Mouse (Mus musculus) hindbrain, embryonic 15.5 days (tissue): ENCODE results near the gene Fbxw11. TPM values are rescaled to one million over a fixed set of nuclear protein-coding genes. Genes with fewer than 3 reads are reported as not detected.
A peak's percentile ranks its signal among the peaks of the same experiment; 100 is the strongest.
"Not testable (repeated sequence)": the region's sequence is repeated elsewhere in the genome, so short reads cannot be mapped to it uniquely, and the experiment has no call there.

ENCODE experiments used
- ATAC-seq: fragments of 200-750 bp; cut with Nextera tagmentation; 2 replicates; pipeline ENCODE4 v1.8.0; 2017; ENCODE audit warnings: low read depth, moderate number of reproducible peaks, moderate TSS enrichment; ENCODE audit not compliant: low FRiP score
- H3K27ac ChIP-seq: fragments of 300-500 bp; sonication (generic); replicated peaks from 2 replicates; pipeline ENCODE4 v1.5.1; 2015; ENCODE audit warnings: mild to moderate bottlenecking, inconsistent platforms
- H3K27me3 ChIP-seq: fragments of 300-500 bp; sonication (generic); 2 replicates; pipeline ENCODE4 v1.6.1; 2015; ENCODE audit warnings: control low read depth, inconsistent platforms
- H3K36me3 ChIP-seq: fragments of 300-500 bp; sonication (generic); 2 replicates; pipeline ENCODE4 v1.6.1; 2015; ENCODE audit warnings: control low read depth, inconsistent platforms
- H3K4me1 ChIP-seq: fragments of 300-500 bp; sonication (generic); replicated peaks from 2 replicates; pipeline ENCODE4 v1.6.1; 2015; ENCODE audit warnings: control low read depth, inconsistent platforms
- H3K4me2 ChIP-seq: fragments of 300-500 bp; sonication (generic); 2 replicates; pipeline ENCODE4 v1.6.1; 2015; ENCODE audit warnings: moderate library complexity, mild to moderate bottlenecking, inconsistent platforms
- H3K4me3 ChIP-seq: fragments of 300-500 bp; sonication (generic); 2 replicates; pipeline ENCODE4 v1.5.1; 2015; ENCODE audit warnings: mild to moderate bottlenecking, inconsistent platforms
- H3K9ac ChIP-seq: fragments of 300-500 bp; sonication (generic); 2 replicates; pipeline ENCODE4 v1.6.1; 2015; ENCODE audit warnings: inconsistent platforms
- H3K9me3 ChIP-seq: fragments of 300-500 bp; sonication (generic); 2 replicates; pipeline ENCODE4 v1.6.1; 2016; ENCODE audit warnings: control low read depth, inconsistent platforms
- WGBS: fragments of 180-500 bp; shearing (Covaris S2); methylation state at CpG from one replicate; pipeline ENCODE4 v1.1.7; 2015; 5-methylcytosine and 5-hydroxymethylcytosine counted together
- polyA plus RNA-seq: library from polyadenylated mRNA; unstranded; fragments of >200 nt; fragmentation: Nextera tagmentation; extraction: Ambion mirVana; gene quantifications from 2 replicates; pipeline ENCODE4 v1.2.1, GENCODE M21; 2015

The Fbxw11 gene
- polyA plus RNA-seq, 1 experiment from 2014 or later = 117 TPM

DNA sequence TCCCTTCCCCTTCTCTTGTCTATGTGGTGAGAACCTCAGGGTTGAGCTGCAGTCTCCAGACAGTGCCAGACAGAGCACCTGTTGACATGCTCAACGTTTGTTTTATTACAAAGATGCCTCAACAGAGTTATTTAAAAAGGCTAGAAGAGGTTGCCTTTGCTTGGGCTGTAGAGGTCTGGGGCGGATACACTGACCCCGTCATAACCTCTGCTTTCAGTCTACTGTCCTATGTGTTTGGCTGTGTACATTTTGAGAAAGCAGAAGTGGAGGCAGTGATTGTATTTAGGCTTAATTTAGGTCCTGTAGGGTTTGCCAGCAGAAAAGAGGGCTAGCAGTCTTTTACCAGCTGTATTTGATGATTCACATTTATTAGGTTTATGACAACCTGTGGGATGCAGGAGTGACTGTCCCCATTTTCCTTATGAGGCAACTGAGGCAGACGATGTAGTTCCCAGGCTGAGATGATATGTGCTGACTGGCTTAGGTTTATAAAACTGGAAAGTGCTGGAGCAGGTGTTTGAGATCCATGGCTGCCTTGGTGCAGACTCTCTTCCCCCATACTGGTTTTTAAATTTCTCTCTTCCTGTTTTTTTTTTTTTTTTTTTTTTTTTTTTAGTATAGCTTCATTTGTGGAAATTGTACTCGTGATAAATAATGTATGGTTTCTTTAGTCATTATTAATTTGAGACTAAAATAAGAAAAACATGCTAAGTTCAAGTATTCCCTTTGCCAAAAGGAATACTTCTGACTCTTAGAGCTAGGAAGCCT, 40.0 kb downstream of the Fbxw11 start:
- no peak for ATAC-seq
- H3K36me3 ChIP-seq = no peaks in the 10 kb centered on the region
- no peak overlapping the region for H3K27ac ChIP-seq
- no peak overlapping the region for H3K4me2 ChIP-seq
- H3K27me3 ChIP-seq = no peaks in the 10 kb centered on the region
- no peaks in the 10 kb centered on the region for H3K9me3 ChIP-seq
- no peak overlapping the region for H3K9ac ChIP-seq
- WGBS = 85% methylated on average over 5 of the region's 5 CpGs
- H3K4me3 ChIP-seq = no peak overlapping the region
- peaks cover 38% of the 10 kb centered on the region for H3K4me1 ChIP-seq

GRCm38 (mm10) chr11:32684690-32685254, 42.2 kb downstream of the Fbxw11 start:
- ATAC-seq = no peak
- 75% methylated on average over 3 of the region's 3 CpGs for WGBS

GRCm38 (mm10) chr11:32688245-32688855, 45.8 kb downstream of the Fbxw11 start:
- H3K27ac ChIP-seq = no peak overlapping the region
- no peak overlapping the region for H3K9ac ChIP-seq
- no peak overlapping the region for H3K4me3 ChIP-seq
- H3K27me3 ChIP-seq = no peaks in the 10 kb centered on the region
- no peaks in the 10 kb centered on the region for H3K9me3 ChIP-seq
- no peaks in the 10 kb centered on the region for H3K36me3 ChIP-seq
- peaks cover 18% of the 10 kb centered on the region; the same call in 1 of the 2 replicates for H3K4me1 ChIP-seq
- WGBS = 92% methylated on average over 2 of the region's 2 CpGs
- ATAC-seq = no peak
- no peak overlapping the region for H3K4me2 ChIP-seq

More at GRCm38 (mm10) chr11:32684690-32685254, 42.2 kb downstream of the Fbxw11 start:
- H3K4me1 ChIP-seq = peaks cover 32% of the 10 kb centered on the region
- no peak overlapping the region for H3K9ac ChIP-seq
- H3K27ac ChIP-seq = no peak overlapping the region
- no peaks in the 10 kb centered on the region for H3K9me3 ChIP-seq
- no peaks in the 10 kb centered on the region for H3K27me3 ChIP-seq
- no peaks in the 10 kb centered on the region for H3K36me3 ChIP-seq
- H3K4me3 ChIP-seq = no peak overlapping the region
- no peak overlapping the region for H3K4me2 ChIP-seq

DNA sequence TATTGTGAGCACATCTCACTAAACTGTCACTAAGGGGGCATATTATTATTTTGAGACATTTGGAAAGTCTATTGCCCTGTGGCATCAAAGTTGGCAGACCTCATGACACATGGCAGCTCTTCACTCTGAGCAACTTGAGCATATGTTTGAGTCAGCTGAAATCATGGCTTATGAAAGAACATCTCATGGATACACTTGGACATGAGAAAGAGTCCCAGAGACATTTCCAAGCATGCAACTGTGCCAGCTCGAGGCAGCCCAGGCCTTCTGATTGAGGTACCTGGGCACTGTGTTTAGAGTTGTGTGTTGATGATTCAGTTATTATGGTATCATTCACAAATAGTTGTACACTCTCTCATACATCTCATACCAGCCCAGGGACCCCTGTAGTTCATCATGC, 47.0 kb downstream of the Fbxw11 start:
- no peaks in the 10 kb centered on the region for H3K9me3 ChIP-seq
- H3K27ac ChIP-seq = no peak overlapping the region
- no peak overlapping the region for H3K9ac ChIP-seq
- WGBS = 97% methylated on average over 1 of the region's 1 CpGs
- peaks cover 18% of the 10 kb centered on the region; the same call in 1 of the 2 replicates for H3K4me1 ChIP-seq
- ATAC-seq = no peak
- H3K36me3 ChIP-seq = no peaks in the 10 kb centered on the region
- no peak overlapping the region for H3K4me3 ChIP-seq
- H3K4me2 ChIP-seq = no peak overlapping the region
- H3K27me3 ChIP-seq = no peaks in the 10 kb centered on the region

GRCm38 (mm10) chr11:32692834-32693233, 50.3 kb downstream of the Fbxw11 start:
- Histone ChIP-seq H3K27me3 (no peaks in the 10 kb centered on the region), H3K27ac (no peak overlapping the region), H3K4me1 (peaks cover 24% of the 10 kb centered on the region), H3K36me3 (no peaks in the 10 kb centered on the region), H3K4me2 (no peak overlapping the region), H3K9me3 (no peaks in the 10 kb centered on the region), H3K9ac (no peak overlapping the region), H3K4me3 (no peak overlapping the region)
- ATAC-seq = no peak
- 95% methylated on average over 1 of the region's 1 CpGs for WGBS

- Histone ChIP-seq H3K27ac (no peak overlapping the region), H3K27me3 (no peaks in the 10 kb centered on the region), H3K4me2 (no peak overlapping the region), H3K4me3 (no peak overlapping the region), H3K9me3 (no peaks in the 10 kb centered on the region), H3K4me1 (peaks cover 24% of the 10 kb centered on the region), H3K36me3 (no peaks in the 10 kb centered on the region), H3K9ac (no peak overlapping the region)
- peak; percentile 60 for ATAC-seq
- WGBS = 59% methylated on average over 7 of the region's 7 CpGs
Observed at GRCm38 (mm10) chr11:32693431-32694141, 51.1 kb downstream of the Fbxw11 start.

DNA sequence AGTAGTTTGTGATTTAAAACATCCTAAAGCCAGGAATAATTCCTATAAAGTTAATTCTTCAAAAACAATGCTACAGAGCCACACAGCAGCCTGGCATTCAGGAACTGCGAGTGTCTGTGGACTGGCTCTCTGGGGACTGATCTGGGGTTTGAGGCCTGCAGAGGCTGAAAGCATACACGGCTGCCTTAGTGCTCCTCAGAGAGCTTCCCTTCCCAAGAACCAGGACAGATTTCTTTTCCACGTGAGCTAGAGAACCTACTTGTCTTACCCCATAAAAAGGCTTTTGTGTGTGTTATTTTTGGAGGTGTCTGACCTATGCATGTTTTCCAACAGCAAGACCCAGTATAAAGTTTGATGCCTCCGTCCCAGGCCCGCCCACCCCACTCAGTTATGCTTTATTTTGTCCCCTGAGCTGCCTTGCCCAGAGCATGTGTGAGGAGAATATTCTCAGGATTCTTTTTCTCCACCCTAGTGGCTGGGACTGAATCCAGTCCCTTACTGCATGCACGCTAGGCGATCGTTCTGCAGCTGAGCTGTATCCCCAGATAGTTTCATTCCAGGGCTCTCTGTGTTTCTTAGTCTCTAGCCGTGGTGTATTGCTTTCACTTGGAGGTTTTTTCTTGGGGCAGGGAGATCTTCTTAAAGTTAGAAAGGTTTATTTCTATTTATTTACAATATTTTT, 51.9 kb downstream of the Fbxw11 start:
- H3K27ac ChIP-seq, H3K4me3 ChIP-seq, H3K9me3 ChIP-seq, H3K36me3 ChIP-seq, H3K9ac ChIP-seq, ATAC-seq, H3K4me2 ChIP-seq, H3K27me3 ChIP-seq: not testable (repeated sequence)
- 45% methylated on average over 9 of the region's 9 CpGs for WGBS
- peaks cover 24% of the 10 kb centered on the region for H3K4me1 ChIP-seq

DNA sequence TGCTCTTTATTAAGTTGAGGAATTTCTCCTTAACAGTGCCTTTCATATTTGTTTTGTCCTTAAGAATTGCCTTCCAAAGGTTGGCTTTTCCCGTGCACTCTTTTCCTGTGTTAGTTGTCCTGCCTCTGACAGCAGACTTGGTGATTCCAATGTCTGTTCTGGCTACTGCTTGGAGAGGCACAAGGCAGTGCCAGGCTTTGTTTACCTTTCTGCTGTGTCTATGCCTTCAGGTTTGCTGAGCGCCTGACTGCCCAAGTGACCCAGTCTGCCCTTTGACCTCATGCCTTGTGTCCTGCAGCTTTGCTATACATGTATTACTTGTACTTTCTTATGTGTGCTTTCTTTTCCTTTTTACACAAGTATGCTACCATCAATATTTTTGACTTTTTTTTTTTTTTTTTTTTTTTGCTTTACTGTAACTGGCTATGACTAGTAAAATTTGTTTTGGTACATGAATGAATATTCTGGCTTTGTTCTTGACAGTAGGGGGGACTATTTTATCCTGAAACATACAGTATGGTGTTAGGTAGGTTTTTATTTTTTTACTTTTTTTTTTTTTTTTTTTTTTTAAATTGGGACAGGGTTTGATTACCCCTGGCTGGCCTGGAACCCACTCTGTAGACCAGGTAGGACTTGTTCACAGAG, 54.0 kb downstream of the Fbxw11 start:
- Histone ChIP-seq H3K27ac (no peak overlapping the region), H3K36me3 (no peaks in the 10 kb centered on the region), H3K27me3 (no peaks in the 10 kb centered on the region), H3K4me1 (peaks cover 27% of the 10 kb centered on the region), H3K4me3 (no peak overlapping the region), H3K9me3 (no peaks in the 10 kb centered on the region), H3K9ac (no peak overlapping the region), H3K4me2 (no peak overlapping the region)
- ATAC-seq = no peak
- 50% methylated on average over 2 of the region's 2 CpGs for WGBS

- H3K27ac ChIP-seq = no peak overlapping the region
- H3K27me3 ChIP-seq = no peaks in the 10 kb centered on the region
- no peaks in the 10 kb centered on the region for H3K9me3 ChIP-seq
- no peak overlapping the region for H3K4me2 ChIP-seq
- no peak for ATAC-seq
- H3K4me3 ChIP-seq = no peak overlapping the region
- H3K9ac ChIP-seq = no peak overlapping the region
- no peaks in the 10 kb centered on the region for H3K36me3 ChIP-seq
- WGBS = 76% methylated on average over 3 of the region's 3 CpGs
- peaks cover 29% of the 10 kb centered on the region for H3K4me1 ChIP-seq
Observed at GRCm38 (mm10) chr11:32697695-32698094, 55.2 kb downstream of the Fbxw11 start.

DNA sequence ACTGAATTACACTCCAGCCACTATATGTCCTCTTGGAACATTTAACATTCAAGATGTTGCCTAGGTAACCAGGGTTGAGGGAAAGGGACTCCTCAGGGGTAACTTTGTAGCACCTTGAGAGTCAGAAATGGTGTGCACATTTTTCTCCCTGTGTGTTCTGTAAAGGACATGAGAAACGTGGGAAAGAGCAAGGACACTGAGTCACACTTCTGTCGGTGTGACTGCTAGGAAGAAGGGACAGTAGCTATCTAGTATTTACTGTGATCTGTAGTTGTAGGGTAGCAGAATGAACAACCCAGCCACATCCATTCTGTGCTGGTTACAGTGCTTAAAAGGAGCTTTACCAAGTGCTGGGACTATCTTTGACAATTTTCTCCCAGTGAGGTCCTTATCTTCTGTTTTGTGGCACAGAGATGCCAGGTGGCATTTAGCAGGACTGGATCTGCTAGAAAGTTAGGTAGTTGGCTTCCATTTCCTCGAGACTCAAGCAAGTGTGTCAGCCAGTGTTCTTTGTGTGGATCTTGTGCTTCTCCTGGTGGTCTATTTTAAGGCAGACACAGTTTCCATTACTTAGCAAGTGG, 57.5 kb downstream of the Fbxw11 start:
- no peak overlapping the region for H3K9ac ChIP-seq
- H3K4me3 ChIP-seq = no peak overlapping the region
- peaks cover 28% of the 10 kb centered on the region for H3K4me1 ChIP-seq
- no peaks in the 10 kb centered on the region for H3K36me3 ChIP-seq
- H3K4me2 ChIP-seq = no peak overlapping the region
- no peaks in the 10 kb centered on the region for H3K9me3 ChIP-seq
- no peak for ATAC-seq
- no peaks in the 10 kb centered on the region for H3K27me3 ChIP-seq
- WGBS = 89% methylated on average over 3 of the region's 3 CpGs
- H3K27ac ChIP-seq = no peak overlapping the region

DNA sequence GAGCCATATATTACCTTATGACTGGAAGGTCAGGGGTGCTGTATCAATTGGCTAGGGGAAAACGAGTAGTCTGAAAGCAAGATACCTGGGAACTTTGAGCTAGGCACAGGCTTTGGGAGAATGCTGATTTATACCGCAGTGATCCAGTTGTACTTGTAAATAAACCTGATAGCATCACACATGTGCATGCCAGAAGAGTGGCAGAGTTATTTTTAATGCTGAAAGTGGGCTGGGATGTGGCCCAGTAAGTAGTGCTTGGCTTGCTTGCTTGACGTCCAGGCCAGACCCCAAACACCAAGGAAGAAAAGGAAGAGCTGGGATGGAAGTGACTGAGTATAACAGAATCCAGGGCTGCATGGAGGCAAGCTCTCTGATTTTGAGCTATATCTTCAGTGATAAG, 59.0 kb downstream of the Fbxw11 start:
- H3K4me2 ChIP-seq = no peak overlapping the region
- H3K27ac ChIP-seq = no peak overlapping the region
- no peaks in the 10 kb centered on the region for H3K36me3 ChIP-seq
- no peak for ATAC-seq
- H3K27me3 ChIP-seq = no peaks in the 10 kb centered on the region
- H3K4me1 ChIP-seq = peaks cover 14% of the 10 kb centered on the region; the same call in 1 of the 2 replicates
- H3K4me3 ChIP-seq = no peak overlapping the region
- WGBS = 68% methylated on average over 3 of the region's 3 CpGs
- H3K9ac ChIP-seq = no peak overlapping the region
- no peaks in the 10 kb centered on the region for H3K9me3 ChIP-seq
